Mouse (Mus musculus): ENCODE measurements around the gene Gm6614. TPM values are rescaled to one million over a fixed set of nuclear protein-coding genes. Genes with fewer than 3 reads are reported as not detected.
"Not testable (repeated sequence)": the region's sequence is repeated elsewhere in the genome, so short reads cannot be mapped to it uniquely, and the experiment has no call there.

Gm6614 gene
- polyA plus RNA-seq (2015; fragmentation: Nextera tagmentation; extraction: Ambion mirVana): not detected in 2 replicates

GRCm38 (mm10) chr6:142011364-142011955, at the start of gene Gm6614:
Gene Gm6614 (minus strand): TSS chr6:142011414.
- no peaks in the 10 kb centered on the region for H3K9me3 ChIP-seq
- no peak for ATAC-seq (replicated peaks)
- H3K36me3 ChIP-seq (replicated peaks): no peaks in the 10 kb centered on the region
- no peak within 1 kb of the TSS for H3K27ac ChIP-seq
- no peak within 1 kb of the TSS for H3K4me2 ChIP-seq
- no peaks in the 10 kb centered on the region for H3K4me1 ChIP-seq
- H3K4me3 ChIP-seq: no peak within 1 kb of the TSS
- 95% methylated on average over 4 of the region's 4 CpGs for WGBS
- no peak within 1 kb of the TSS for H3K9ac ChIP-seq
- no peaks in the 10 kb centered on the region for H3K27me3 ChIP-seq (replicated peaks)

- H3K9ac ChIP-seq; H3K27me3 ChIP-seq (replicated peaks); H3K27ac ChIP-seq; H3K4me3 ChIP-seq; H3K4me1 ChIP-seq; ATAC-seq (replicated peaks); H3K9me3 ChIP-seq; H3K4me2 ChIP-seq; H3K36me3 ChIP-seq (replicated peaks): not testable (repeated sequence)
- WGBS: 86% methylated on average over 3 of the region's 3 CpGs
These were observed 47.1 kb upstream of the Gm6614 start for GRCm38 (mm10) chr6:142058281-142058680.

- Histone ChIP-seq H3K4me3 (no peak overlapping the region), H3K9ac (no peak overlapping the region), H3K27me3 (replicated peaks) (no peaks in the 10 kb centered on the region), H3K27ac (no peak overlapping the region), H3K36me3 (replicated peaks) (no peaks in the 10 kb centered on the region), H3K4me1 (no peaks in the 10 kb centered on the region), H3K9me3 (no peaks in the 10 kb centered on the region), H3K4me2 (no peak overlapping the region)
- no peak for ATAC-seq (replicated peaks)
- 33% methylated on average over 1 of the region's 1 CpGs for WGBS
These were observed 36.5 kb upstream of the Gm6614 start for GRCm38 (mm10) chr6:142047689-142048088.

GRCm38 (mm10) chr6:142045746-142046145, 34.5 kb upstream of the Gm6614 start:
- no peak for ATAC-seq (replicated peaks)
- 93% methylated on average over 2 of the region's 2 CpGs for WGBS

GRCm38 (mm10) chr6:142041896-142042295, 30.7 kb upstream of the Gm6614 start:
- Histone ChIP-seq H3K4me1 (no peaks in the 10 kb centered on the region), H3K27ac (no peak overlapping the region), H3K4me2 (no peak overlapping the region), H3K27me3 (replicated peaks) (no peaks in the 10 kb centered on the region), H3K4me3 (no peak overlapping the region), H3K36me3 (replicated peaks) (no peaks in the 10 kb centered on the region), H3K9me3 (no peaks in the 10 kb centered on the region), H3K9ac (no peak overlapping the region)
- ATAC-seq (replicated peaks): no peak
- 92% methylated on average over 3 of the region's 3 CpGs for WGBS

More at GRCm38 (mm10) chr6:142045746-142046145, 34.5 kb upstream of the Gm6614 start:
- Histone ChIP-seq H3K36me3 (replicated peaks) (no peaks in the 10 kb centered on the region), H3K9ac (no peak overlapping the region), H3K27ac (no peak overlapping the region), H3K27me3 (replicated peaks) (no peaks in the 10 kb centered on the region), H3K4me1 (no peaks in the 10 kb centered on the region), H3K9me3 (no peaks in the 10 kb centered on the region), H3K4me3 (no peak overlapping the region), H3K4me2 (no peak overlapping the region)

GRCm38 (mm10) chr6:142040306-142041175, 29.3 kb upstream of the Gm6614 start:
- no peaks in the 10 kb centered on the region for H3K36me3 ChIP-seq (replicated peaks)
- H3K27ac ChIP-seq: no peak overlapping the region
- H3K4me3 ChIP-seq: no peak overlapping the region
- ATAC-seq (replicated peaks): peak; percentile 39
- WGBS: 57% methylated on average over 16 of the region's 16 CpGs
- H3K4me2 ChIP-seq: no peak overlapping the region
- H3K27me3 ChIP-seq (replicated peaks): no peaks in the 10 kb centered on the region
- H3K9me3 ChIP-seq: no peaks in the 10 kb centered on the region
- H3K4me1 ChIP-seq: no peaks in the 10 kb centered on the region
- H3K9ac ChIP-seq: no peak overlapping the region

GRCm38 (mm10) chr6:142035771-142036170, 24.6 kb upstream of the Gm6614 start:
- Histone ChIP-seq H3K4me1 (no peaks in the 10 kb centered on the region), H3K27me3 (replicated peaks) (no peaks in the 10 kb centered on the region), H3K4me3 (no peak overlapping the region), H3K4me2 (no peak overlapping the region), H3K27ac (no peak overlapping the region), H3K9me3 (no peaks in the 10 kb centered on the region), H3K9ac (no peak overlapping the region), H3K36me3 (replicated peaks) (no peaks in the 10 kb centered on the region)
- 85% methylated on average over 2 of the region's 2 CpGs for WGBS
- ATAC-seq (replicated peaks): no peak

GRCm38 (mm10) chr6:142021671-142022070, 10.5 kb upstream of the Gm6614 start:
- Histone ChIP-seq H3K27me3 (replicated peaks) (no peaks in the 10 kb centered on the region), H3K27ac (no peak overlapping the region), H3K36me3 (replicated peaks) (no peaks in the 10 kb centered on the region), H3K4me3 (no peak overlapping the region), H3K9ac (no peak overlapping the region), H3K4me2 (no peak overlapping the region), H3K4me1 (no peaks in the 10 kb centered on the region), H3K9me3 (no peaks in the 10 kb centered on the region)
- WGBS: 88% methylated on average over 3 of the region's 3 CpGs
- no peak for ATAC-seq (replicated peaks)

GRCm38 (mm10) chr6:141986772-141987171, 24.4 kb downstream of the Gm6614 start:
- Histone ChIP-seq H3K4me2 (no peak overlapping the region), H3K9ac (no peak overlapping the region), H3K4me1 (no peaks in the 10 kb centered on the region), H3K27me3 (replicated peaks) (no peaks in the 10 kb centered on the region), H3K4me3 (no peak overlapping the region), H3K27ac (no peak overlapping the region), H3K36me3 (replicated peaks) (no peaks in the 10 kb centered on the region), H3K9me3 (no peaks in the 10 kb centered on the region)
- no peak for ATAC-seq (replicated peaks)
- 95% methylated on average over 6 of the region's 6 CpGs for WGBS

- Histone ChIP-seq H3K27me3 (replicated peaks) (no peaks in the 10 kb centered on the region), H3K36me3 (replicated peaks) (no peaks in the 10 kb centered on the region), H3K4me3 (no peak overlapping the region), H3K4me1 (no peaks in the 10 kb centered on the region), H3K4me2 (no peak overlapping the region), H3K27ac (no peak overlapping the region), H3K9ac (no peak overlapping the region), H3K9me3 (no peaks in the 10 kb centered on the region)
- ATAC-seq (replicated peaks): no peak
- WGBS: 77% methylated on average over 3 of the region's 3 CpGs
These were observed 26.6 kb downstream of the Gm6614 start for GRCm38 (mm10) chr6:141984644-141985043.

GRCm38 (mm10) chr6:141962420-141962819, 48.8 kb downstream of the Gm6614 start:
- Histone ChIP-seq H3K9ac (no peak overlapping the region), H3K27ac (no peak overlapping the region), H3K36me3 (replicated peaks) (no peaks in the 10 kb centered on the region), H3K9me3 (no peaks in the 10 kb centered on the region), H3K4me3 (no peak overlapping the region), H3K4me1 (no peaks in the 10 kb centered on the region), H3K4me2 (no peak overlapping the region), H3K27me3 (replicated peaks) (no peaks in the 10 kb centered on the region)
- WGBS: 95% methylated on average over 1 of the region's 1 CpGs
- no peak for ATAC-seq (replicated peaks)

GRCm38 (mm10) chr6:141961861-141962260, 49.4 kb downstream of the Gm6614 start:
- Histone ChIP-seq H3K4me1 (no peaks in the 10 kb centered on the region), H3K9me3 (no peaks in the 10 kb centered on the region), H3K4me3 (no peak overlapping the region), H3K4me2 (no peak overlapping the region), H3K36me3 (replicated peaks) (no peaks in the 10 kb centered on the region), H3K27me3 (replicated peaks) (no peaks in the 10 kb centered on the region), H3K27ac (no peak overlapping the region), H3K9ac (no peak overlapping the region)
- 92% methylated on average over 3 of the region's 3 CpGs for WGBS
- no peak for ATAC-seq (replicated peaks)

- H3K9ac ChIP-seq: no peak overlapping the region
- H3K36me3 ChIP-seq (replicated peaks): no peaks in the 10 kb centered on the region
- ATAC-seq (replicated peaks): no peak
- H3K9me3 ChIP-seq: no peaks in the 10 kb centered on the region
- H3K4me3 ChIP-seq: no peak overlapping the region
- no peaks in the 10 kb centered on the region for H3K27me3 ChIP-seq (replicated peaks)
- H3K4me1 ChIP-seq: no peaks in the 10 kb centered on the region
- no peak overlapping the region for H3K4me2 ChIP-seq
- no peak overlapping the region for H3K27ac ChIP-seq
- WGBS: 85% methylated on average over 5 of the region's 5 CpGs
These were observed 50.7 kb downstream of the Gm6614 start for GRCm38 (mm10) chr6:141960482-141960881.
